Mouse (Mus musculus) heart, adult 11 months (tissue): Measurements from ENCODE around the gene Hand1.
"Not testable (repeated sequence)": the region's sequence is repeated elsewhere in the genome, so short reads cannot be mapped to it uniquely, and the experiment has no call there.

Experiments used
- DNase-seq: peaks from one replicate; pipeline ENCODE4 v3.0.0; 2022

The Hand1 gene

GRCm38 (mm10) chr11:57833296-57833977 is 819 bp upstream of the Hand1 start:
- no peak for DNase-seq

- no peak for DNase-seq
These were observed 757 bp downstream of the Hand1 start for GRCm38 (mm10) chr11:57831861-57832260.

DNA sequence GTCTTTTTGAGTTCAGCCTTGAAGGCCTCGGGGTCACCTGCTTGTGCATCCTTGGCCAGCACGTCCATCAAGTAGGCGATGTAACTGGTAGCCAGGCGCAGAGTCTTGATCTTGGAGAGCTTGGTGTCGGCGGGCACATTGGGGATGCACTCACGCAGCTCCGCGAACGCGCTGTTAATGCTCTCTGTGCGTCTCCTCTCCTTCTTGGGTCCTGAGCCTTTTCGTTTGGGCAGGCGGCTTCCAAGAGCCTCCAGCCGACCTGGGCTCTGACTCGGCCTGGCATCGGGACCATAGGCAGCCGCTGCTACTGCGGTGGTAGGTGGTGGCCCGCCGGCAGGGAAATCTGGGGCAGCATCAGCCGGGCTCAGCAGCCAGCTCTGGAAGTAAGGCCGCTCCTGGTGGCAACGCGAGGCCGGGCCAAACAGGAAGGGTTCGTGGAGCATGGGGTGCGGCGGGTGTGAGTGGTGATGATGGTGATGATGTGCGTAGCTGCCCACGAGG is 1.3 kb downstream of the Hand1 start:
- DNase-seq, result no peak

DNA sequence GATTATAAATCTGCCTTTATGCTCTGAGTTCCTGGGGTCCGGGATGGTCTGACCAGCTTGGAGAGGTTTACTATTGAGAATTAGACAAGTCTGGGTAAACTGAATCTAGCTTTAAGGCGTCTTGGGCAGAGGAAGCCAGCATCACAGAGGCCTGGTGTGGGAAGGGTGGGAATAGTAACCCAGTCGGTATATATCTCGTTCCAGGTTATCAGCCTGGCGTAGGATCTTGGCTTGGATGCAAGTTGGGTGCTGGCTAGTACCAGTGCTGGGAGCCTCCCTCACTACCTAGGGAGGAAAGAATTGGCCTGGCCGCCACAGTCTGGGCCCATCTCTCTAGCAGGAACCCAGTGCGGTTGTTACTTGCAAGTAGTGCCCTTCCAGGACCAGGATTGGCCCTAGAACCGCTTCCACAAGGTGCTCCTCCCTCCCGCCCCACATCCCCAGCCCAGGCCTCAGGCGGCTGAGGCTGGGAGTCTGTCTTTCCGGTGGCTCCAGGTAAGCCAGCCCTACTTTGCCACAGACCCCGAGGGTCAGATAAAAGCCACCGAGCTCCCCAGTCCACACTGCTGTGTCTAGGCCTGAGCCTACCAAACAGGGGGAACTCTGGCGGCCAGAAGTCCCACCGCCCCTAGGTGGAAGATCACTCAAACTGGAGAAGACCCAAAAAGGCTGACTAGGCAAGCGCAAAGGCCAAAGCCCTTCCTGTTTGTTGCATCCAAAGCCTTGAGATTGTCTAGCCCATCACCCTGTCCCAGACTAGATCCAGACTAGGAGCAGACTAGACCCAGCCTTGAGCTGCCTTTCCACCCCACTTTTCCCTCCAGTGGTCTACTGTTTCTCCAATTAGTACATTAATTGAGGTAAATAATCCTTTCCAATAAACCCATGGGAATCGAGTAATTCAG is 2.5 kb downstream of the Hand1 start:
- DNase-seq, result no peak

DNA sequence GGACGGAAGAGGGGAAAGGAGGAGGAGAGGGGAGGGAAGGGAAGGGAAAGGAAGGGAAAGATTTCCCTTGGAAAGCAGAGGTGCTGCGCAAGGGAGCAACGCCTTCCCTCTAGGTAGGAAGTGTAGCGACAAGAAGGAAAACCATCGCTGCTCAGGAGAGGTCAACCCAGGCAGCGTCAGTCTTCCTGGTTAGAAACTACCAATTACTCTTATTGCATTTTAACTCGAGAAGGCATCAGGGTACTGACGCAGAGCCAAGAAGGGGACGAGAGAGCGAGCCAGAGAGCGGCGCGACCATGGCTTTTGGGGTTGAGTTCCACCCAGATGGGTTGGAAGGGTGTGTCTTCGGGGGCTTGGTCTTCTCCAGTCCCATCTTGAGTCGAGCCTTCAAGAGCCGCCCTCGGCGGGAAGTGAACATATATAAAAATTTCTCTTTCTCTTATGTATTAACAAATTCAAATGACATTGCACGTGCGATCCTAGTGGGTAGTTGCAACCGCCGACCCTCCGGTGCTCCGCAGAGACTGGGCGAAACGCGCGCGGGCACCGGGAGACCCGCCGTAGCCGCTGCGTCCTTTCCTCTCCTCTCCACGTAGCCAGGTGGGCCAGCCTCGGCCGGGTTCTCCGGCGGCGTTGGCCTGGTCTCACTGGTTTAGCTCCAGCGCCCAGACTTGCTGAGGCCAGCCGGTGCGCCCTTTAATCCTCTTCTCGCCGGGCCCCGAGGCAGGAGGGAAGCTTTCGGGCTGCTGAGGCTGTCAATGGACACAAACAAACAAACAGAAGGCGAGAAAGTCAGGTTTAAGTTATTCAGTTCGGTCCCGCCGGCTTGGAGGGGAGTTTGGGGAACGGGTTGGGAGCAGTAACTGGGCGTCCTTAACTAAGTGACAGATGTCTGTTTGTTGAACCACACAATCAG is 3.4 kb downstream of the Hand1 start:
- DNase-seq, result no peak

GRCm38 (mm10) chr11:57827915-57828545 is 4.6 kb downstream of the Hand1 start:
- DNase-seq, result no peak

DNA sequence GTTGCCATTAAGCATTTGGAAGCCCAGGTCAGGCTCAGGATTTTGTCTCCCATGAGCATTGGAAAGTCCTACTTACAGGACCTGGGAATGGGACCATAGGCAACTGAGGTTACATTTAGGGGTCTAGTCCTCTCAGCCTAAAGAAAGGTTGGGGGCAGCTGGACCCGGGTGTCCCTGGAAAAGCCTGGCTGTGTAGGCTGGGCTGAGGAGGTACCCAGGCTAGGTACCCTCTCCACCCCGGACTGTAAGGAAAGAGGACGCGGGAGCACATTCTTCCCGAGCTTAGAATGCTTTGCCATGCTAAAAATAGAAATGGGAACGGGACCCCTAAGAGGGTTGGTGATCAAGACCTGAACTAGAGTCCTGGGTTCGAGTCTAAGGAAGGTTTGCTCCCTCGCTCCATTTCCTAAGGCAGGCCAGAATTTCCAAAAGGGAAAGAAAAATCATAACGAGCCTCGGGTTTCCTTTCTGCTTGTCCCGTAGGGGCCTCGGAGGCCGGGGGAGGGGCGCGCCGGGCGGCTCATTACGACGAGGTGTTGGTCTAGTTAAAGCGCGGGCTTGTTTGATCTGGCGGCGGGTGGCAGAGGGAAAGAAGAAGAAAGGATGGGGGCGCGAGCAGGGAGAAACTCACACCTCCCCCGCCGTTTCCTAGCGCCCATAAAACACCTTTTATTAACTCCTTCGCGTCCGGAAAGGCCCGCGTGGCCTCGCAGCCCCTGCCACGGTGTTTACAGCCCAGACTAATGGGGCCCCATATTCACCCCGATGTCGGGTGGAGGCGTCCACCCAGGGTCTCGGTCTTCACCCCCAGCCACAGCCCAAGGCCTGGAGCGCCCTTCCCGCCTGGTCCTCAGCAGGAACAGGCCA is 5.3 kb downstream of the Hand1 start:
- DNase-seq, result no peak

GRCm38 (mm10) chr11:57825234-57825633 is 7.4 kb downstream of the Hand1 start:
- not testable (repeated sequence) for DNase-seq

- DNase-seq, result no peak
These were observed 8.9 kb downstream of the Hand1 start for GRCm38 (mm10) chr11:57823714-57824113.

- DNase-seq, result not testable (repeated sequence)
These were observed 9.5 kb downstream of the Hand1 start for GRCm38 (mm10) chr11:57823159-57823558.

- DNase-seq, result peak; percentile 95
These were observed 12.5 kb downstream of the Hand1 start for GRCm38 (mm10) chr11:57819999-57820581.

DNA sequence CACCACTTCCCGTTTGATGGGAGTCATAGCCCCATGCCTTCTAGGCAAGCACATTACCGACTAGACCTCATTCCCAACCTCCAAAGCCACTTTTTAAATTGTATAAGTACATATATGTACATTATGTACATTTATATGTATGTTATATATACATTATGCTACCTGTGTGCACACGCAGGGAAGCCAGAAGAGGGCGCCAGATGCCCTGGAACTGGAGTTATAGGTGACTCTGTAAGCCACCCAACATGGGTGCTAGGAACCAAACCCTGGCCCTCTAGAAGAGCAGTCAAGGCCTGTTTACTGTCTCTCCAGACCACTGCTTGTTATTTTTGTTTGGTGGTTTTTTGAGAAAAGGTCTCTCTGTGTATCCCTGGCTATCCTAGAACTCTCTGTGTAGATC is 14.4 kb downstream of the Hand1 start:
- DNase-seq, result no peak

DNA sequence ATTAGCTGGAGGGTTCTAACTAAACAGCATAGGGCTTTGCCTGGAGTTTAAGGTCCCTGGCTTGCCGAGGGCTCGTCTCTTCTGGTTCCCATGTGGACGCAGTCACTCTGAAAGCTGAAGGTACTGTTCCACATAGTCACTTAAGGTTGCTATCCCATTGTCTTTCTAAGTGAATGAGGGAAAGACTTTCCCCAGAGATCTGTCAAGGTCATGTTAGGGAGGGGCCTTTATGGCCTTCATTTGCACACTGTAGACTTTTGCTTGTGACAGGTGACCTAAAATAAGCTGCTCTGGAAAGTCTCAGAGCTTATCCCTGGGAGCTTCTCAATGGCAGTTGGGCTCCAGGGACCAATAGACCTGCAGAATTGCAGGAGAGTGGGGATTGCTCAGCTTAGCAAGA is 19.0 kb downstream of the Hand1 start:
- no peak for DNase-seq

- DNase-seq, result no peak
These were observed 20.4 kb downstream of the Hand1 start for GRCm38 (mm10) chr11:57812212-57812611.

- peak; percentile 88 for DNase-seq
These were observed 21.6 kb downstream of the Hand1 start for GRCm38 (mm10) chr11:57811006-57811405.

DNA sequence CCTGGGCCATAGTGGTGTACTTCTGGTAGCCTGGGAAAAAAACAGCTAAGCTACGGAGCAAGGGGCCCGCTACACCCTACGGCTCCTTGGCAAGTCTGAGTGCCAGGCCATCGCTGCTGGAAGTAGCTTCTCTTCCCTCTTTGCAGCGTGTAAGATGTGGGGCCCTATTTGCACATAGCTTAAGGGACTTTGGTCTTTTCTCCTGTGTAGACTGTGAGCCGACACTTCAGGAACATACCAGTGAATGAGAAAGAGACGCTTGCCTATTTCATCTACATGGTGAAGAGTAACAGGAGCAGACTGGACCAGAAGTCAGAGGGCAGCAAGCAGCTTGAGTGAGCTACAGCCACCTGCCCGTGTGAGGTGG is 22.9 kb downstream of the Hand1 start:
- peak; percentile 89 for DNase-seq

- peak; percentile 84 for DNase-seq
These were observed 23.4 kb downstream of the Hand1 start for GRCm38 (mm10) chr11:57809017-57809731.

GRCm38 (mm10) chr11:57805047-57805446 is 27.6 kb downstream of the Hand1 start:
- DNase-seq, result no peak

DNA sequence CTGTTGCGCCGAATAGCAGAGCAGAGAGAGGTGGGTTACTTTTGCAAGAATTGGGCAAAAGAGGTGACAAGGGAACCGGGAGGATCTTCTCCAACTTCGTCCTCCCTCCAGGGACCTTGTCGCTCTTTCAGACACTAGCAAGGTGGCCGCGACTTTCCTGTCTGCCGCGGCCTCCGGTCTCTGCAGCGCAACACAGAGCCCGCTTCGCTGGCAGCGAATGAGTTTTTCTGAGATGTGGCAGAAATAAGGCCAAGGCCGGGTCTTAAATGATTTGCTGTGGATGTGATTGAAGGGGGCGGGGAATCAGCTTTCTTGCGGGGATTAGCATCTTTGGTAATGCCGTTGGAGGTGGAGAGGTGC is 30.1 kb downstream of the Hand1 start:
- DNase-seq, result peak; percentile 94

DNA sequence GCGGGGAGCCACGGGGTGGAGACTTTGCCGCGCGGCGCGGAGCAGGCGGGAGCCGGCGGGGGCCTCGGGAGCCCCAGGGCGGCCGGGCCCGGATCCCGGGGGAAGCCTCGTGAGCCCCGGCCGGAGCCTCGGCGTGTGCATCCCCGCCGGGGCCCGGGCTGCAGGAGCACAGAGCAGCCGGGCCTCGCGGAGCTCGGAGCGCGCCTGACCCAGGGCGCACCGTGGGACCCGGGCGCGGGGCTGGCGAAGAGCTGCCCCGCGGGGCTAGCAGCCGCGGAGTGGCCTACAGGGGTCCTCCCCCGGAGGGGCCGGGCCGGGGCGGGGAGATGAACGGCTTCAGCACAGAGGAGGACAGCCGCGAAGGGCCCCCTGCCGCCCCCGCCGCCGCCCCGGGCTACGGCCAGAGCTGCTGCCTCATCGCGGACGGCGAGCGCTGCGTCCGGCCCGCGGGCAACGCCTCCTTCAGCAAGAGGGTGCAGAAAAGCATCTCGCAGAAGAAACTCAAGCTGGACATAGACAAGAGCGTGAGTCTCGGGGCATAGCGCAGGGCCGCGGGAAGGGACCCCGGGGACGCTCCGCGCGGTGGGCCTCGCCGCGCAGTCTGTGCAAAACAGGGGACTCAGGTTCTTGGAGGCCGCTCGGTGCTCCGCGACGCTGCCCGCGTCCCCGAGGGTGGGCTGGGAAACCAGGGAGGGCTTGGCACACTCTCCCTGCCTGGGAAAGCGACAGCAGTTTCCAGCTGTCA is 30.7 kb downstream of the Hand1 start:
- DNase-seq, result peak; percentile 98
